Mouse (Mus musculus) heart, adult 2 months (tissue): ENCODE results near the gene Pdzrn3.

Source experiments
- CTCF ChIP-seq: fragments of 200-600 bp; IDR thresholded peaks from 2 replicates; pipeline ENCODE4 v1.8.1; 2022; ENCODE audit warnings: antibody characterized with exemption, mild to moderate bottlenecking, moderate library complexity
- EP300 ChIP-seq: fragments of 200-500 bp; IDR thresholded peaks from 2 replicates; pipeline ENCODE4 v1.6.1; 2011; ENCODE audit warnings: low read depth, low read length, control low read depth; ENCODE audit not compliant: insufficient read depth

GRCm38 (mm10) chr6:101213066-101213465 is 164.6 kb downstream of the Pdzrn3 start:
- TF ChIP-seq EP300 (no peak), CTCF (no peak)
